Mouse (Mus musculus) right cerebral cortex, postnatal 4 days (tissue): Measurements from ENCODE around the gene Zmym2.

Experiments used
- DNase-seq: peaks from one replicate; pipeline ENCODE4 v3.0.0-alpha.2; 2022

The Zmym2 gene

DNA sequence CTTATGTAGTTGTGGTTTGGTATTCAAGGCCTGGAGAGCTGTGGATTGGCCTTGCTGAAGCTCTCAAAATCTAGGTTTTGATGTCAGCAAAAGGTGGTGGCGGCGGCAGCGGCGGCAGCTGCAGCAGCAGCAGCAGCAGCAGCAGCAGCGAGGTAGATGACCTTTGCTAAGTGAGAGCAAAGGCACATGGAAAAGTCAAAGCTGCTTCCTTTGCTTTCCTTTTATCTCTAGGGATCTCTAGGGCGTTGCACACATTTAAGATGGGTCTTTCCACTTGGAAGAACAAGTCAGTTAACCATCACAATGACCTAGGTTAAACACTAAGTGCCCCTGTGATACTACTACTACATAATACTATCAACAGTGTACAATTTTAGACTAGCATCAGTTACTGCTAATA lies 49.0 kb downstream of the Zmym2 start:
- DNase-seq, result no peak

DNA sequence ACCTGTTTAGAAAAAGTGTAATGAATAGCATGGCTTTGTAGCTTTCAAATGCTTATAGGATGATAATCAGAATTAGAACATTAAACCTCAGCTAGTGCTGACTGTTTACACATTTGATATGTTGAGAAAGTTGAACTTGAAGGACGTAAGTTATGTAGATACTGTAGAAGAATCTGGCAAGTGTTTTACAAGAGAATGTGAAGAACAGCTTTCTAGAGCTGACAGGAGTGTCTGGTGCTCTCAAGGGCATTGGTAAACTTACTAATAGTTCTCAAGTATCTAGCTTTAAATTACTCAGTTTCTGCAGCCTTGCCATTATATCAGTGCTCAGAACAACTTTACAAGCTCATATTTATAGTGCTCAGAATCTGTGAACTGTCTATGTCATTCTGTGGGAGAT lies 53.5 kb downstream of the Zmym2 start:
- no peak for DNase-seq

DNA sequence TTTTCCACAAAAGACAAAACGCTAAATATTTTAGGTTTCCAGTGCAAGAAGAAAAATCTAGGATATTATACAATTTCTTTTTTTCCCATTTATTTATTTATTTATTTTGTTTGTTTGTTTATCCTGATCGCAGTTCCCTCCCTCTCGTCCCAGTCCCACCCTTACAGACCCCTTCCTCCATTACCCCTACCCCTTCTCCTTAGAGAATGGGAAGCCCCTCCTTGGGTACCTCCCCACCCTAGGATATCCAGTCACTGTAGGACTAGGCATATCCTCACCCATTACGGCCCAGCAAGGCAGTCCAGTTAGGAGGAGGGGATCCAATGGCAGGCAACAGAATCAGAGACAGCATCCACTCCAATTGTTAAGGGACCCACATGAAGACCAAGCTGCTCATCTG lies 66.5 kb downstream of the Zmym2 start:
- no peak for DNase-seq

DNA sequence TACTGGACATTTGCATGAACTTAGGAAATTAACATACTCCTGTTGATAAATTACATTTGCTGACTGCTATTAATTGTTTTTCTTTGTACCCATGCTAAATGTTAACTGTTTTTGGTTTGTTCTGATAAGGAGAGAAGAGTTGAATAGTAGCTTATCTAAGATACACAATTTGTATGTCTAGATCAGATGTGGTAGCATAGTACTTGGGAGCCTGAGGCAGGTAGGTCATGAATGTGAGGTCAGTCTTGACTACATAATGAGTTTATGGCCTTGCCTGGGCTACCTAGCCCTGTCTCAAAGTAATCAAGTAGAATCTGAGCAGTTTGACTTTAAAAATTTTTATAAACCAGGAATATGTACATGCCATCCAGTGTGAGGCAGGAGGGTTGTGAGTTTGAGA lies 67.9 kb downstream of the Zmym2 start:
- DNase-seq, result no peak

DNA sequence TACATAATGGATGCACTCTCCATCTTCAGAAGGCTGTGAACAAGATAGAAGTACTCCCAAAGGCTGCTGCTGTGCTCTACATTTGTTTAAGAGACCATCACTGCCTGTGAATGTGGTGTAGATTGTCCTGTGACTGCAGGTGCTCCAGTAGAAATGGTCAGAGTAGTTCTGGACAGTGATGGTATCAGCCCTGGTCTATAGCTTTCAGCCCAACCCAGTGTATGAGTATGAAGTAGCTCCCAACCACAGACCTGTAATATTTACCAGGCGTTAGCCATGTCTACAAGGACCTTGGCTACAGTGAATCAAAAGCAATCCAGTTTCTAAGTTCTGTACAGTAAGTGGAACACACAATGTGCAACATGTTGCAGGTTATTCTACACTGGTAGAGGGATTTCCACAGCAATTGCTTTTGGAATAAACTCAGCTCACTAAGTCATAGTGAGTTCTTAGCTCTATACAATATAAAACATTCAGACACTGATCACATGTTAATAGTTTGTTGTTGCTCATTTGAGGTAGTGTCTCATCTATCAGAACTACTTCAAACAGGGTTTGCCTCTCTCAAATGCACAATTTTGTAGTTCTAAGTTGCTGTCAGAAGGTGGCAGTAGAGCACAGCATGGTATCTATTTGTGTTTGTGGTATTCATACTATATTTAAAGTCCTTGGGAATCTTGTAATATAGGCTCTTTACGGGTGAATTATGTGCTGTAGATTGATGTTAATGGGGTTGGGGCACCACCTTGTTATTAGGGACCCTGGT lies 77.7 kb downstream of the Zmym2 start:
- no peak for DNase-seq

DNA sequence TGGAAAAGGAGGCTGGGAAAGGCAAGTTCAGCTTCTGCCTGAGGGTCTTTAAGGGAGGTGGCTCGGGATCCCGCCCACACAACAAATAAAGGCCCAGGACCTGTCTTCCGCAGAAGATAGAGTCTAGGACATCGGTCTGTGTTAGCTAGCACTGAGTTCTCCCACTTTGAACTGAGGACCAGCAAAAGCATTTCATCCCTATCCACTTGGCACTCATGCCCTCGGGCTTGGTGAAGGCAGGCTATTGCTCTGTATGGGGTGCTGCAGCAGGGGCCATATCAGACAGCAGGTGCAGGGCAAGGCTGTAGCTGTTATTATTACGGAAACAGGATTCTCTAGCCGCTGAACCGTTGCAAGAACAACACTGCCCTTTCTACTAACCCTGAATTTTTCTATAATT lies 83.2 kb downstream of the Zmym2 start:
- no peak for DNase-seq

DNA sequence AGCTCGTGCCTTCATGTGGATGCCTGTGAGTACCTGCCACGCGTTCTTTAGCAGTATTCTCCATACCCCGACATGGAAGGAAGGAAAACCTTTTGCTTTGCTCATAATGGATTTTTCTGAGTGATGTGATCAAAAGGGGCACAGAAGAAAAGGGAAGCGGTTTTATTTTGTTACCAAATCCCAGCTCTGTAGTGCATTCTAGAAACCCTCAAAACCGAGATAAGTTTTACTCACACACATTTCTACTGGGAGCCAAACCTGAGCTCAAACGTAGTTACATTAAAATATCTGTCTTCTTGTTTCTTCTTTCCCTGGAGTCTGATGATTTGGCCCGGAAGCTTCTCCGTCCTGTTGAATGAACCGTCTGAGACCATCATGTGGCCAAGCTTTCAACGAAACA lies 83.7 kb downstream of the Zmym2 start:
- no peak for DNase-seq

DNA sequence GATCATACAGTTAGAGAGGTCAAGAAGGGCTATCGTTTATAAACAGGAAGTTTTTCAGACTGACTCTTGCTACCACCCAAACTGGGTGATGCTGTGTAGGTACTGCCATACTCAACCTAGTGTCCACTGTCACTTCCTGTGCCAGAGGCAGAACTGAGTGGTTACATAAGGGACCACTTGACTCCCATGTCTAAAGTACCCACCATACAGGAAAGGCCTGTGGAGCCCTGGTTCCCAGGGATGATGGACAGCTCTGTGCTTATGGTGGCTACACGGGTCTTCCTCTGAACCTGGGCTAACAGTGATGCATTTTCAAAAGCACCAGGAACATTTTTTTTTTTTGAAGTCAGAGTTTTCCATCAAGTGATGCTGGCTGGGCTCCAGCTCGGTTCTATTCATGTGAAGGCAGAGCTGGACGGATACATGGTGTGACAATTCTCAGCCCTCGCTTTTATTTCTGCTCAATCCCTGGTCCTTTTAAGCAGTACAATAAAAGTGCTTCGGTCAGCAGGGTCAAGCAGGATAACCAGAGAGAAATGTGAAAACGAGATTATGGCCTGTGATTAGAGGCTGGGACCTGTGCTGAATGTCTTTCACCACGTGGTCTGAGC lies 91.7 kb downstream of the Zmym2 start:
- DNase-seq, result no peak

DNA sequence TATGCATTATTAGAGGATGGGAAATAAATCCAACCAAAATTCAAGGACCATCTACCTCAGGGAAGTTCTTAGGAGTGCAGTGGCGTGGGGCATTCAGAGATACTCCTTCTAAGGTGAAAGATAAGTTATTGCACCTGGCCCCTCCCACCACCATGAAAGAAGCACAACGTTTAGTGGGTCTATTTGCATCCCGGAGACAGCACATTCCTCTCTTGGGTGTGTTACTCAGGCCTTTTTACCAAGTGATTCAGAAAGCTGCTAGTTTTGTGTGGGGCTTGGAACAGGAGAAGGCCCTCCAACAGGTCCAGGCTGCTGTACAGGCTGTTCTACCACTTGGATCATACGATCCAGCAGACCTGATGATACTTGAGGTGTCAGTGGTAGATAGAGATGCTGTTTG lies 102.2 kb downstream of the Zmym2 start:
- DNase-seq, result no peak
